Mouse (Mus musculus): ENCODE results near the gene Zfp512. TPM values are rescaled to one million over a fixed set of nuclear protein-coding genes. Genes with fewer than 3 reads are reported as not detected.

The Zfp512 gene
- total and polyA plus RNA-seq, 3 experiments, result 12.4 to 58.4 (median 33.9) TPM

GRCm38 (mm10) chr5:31494513-31495297 is 42.5 kb downstream of the Zfp512 start, which contains the start of gene Gpn1:
Gene Gpn1, plus strand, starts transcription at chr5:31494741.
- TF ChIP-seq GATA2 (IDR thresholded peaks at IDR 0.05; ENCODE audit: borderline replicate concordance, low read depth, low read length) (no peak), CTCF (IDR thresholded peaks at IDR 0.05; ENCODE audit: low read depth, low read length) (no peak), GATA1 (IDR thresholded peaks at IDR 0.05; ENCODE audit: borderline replicate concordance, low read length) (no peak), POLR2AphosphoS5 (IDR thresholded peaks at IDR 0.05; ENCODE audit: insufficient replicate concordance, low read depth, low read length) (no peak), TAL1 (conservative IDR thresholded peaks at IDR 0.05; ENCODE audit: low read depth, low read length) (no peak)
- peaks cover 24% of the 10 kb centered on the region for H3K4me1 ChIP-seq (ENCODE audit: insufficient read depth, low read depth, low read length)
- ATAC-seq (ENCODE audit: extremely low read depth, insufficient number of reproducible peaks, low FRiP score, poor library complexity, severe bottlenecking), result peak; percentile 100
- 0 out of 2 replicates have a peak, but pooled peaks cover 3% of the 10 kb centered on the region for H3K9me3 ChIP-seq (replicated peaks)
- peak; percentile 100 for DNase-seq (ENCODE audit: low spot score)
- peaks cover 38% of the 10 kb centered on the region for H3K36me3 ChIP-seq (replicated peaks)
- peaks cover 14% of the 10 kb centered on the region for H3K27me3 ChIP-seq (ENCODE audit: insufficient read depth, low read length)
- peak within 1 kb of the TSS; percentile 85 for H3K4me3 ChIP-seq (ENCODE audit: low read depth, low read length)

DNA sequence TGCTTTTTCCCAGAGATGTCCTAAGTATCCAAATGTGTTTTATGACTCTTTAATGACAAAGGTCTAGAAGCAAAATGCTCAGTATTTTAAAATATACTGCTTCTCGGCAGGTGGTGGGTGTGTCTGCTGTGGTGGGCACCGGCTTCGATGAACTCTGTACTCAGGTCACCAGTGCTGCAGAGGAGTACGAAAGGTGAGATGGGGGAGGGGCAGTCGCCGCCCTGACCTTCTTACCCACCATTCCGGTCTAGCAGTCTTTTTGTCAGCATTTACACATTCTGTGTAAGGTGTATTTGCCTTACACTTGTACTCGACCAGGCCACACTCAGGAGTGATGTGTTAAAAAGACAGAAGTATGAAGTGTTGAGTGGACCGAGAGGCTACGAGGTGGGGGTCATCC is 52.6 kb downstream of the Zfp512 start:
- no peak for DNase-seq (ENCODE audit: low spot score)
- Histone ChIP-seq H3K4me1 (ENCODE audit: insufficient read depth, low read depth, low read length) (no peaks in the 10 kb centered on the region), H3K27me3 (ENCODE audit: insufficient read depth, low read length) (no peaks in the 10 kb centered on the region), H3K9me3 (replicated peaks) (no peaks in the 10 kb centered on the region), H3K4me3 (ENCODE audit: low read depth, low read length) (no peak overlapping the region), H3K36me3 (replicated peaks) (peaks cover 93% of the 10 kb centered on the region)
- ATAC-seq (ENCODE audit: extremely low read depth, insufficient number of reproducible peaks, low FRiP score, poor library complexity, severe bottlenecking), result no peak
- TF ChIP-seq GATA2 (IDR thresholded peaks at IDR 0.05; ENCODE audit: borderline replicate concordance, low read depth, low read length) (no peak), POLR2AphosphoS5 (IDR thresholded peaks at IDR 0.05; ENCODE audit: insufficient replicate concordance, low read depth, low read length) (no peak), GATA1 (IDR thresholded peaks at IDR 0.05; ENCODE audit: borderline replicate concordance, low read length) (no peak), CTCF (IDR thresholded peaks at IDR 0.05; ENCODE audit: low read depth, low read length) (no peak), TAL1 (conservative IDR thresholded peaks at IDR 0.05; ENCODE audit: low read depth, low read length) (no peak)

GRCm38 (mm10) chr5:31512481-31512880 is 60.2 kb downstream of the Zfp512 start:
- 0 out of 2 replicates have a peak, but pooled peaks have one; percentile 28 for ATAC-seq (ENCODE audit: extremely low read depth, insufficient number of reproducible peaks, low FRiP score, poor library complexity, severe bottlenecking)
- no peaks in the 10 kb centered on the region for H3K9me3 ChIP-seq (replicated peaks)
- TF ChIP-seq POLR2AphosphoS5 (IDR thresholded peaks at IDR 0.05; ENCODE audit: insufficient replicate concordance, low read depth, low read length) (no peak), CTCF (IDR thresholded peaks at IDR 0.05; ENCODE audit: low read depth, low read length) (no peak), TAL1 (conservative IDR thresholded peaks at IDR 0.05; ENCODE audit: low read depth, low read length) (no peak), GATA2 (IDR thresholded peaks at IDR 0.05; ENCODE audit: borderline replicate concordance, low read depth, low read length) (no peak), GATA1 (IDR thresholded peaks at IDR 0.05; ENCODE audit: borderline replicate concordance, low read length) (no peak)
- H3K4me3 ChIP-seq (ENCODE audit: low read depth, low read length), result no peak overlapping the region
- DNase-seq (ENCODE audit: low spot score), result peak; percentile 82
- H3K4me1 ChIP-seq (ENCODE audit: insufficient read depth, low read depth, low read length), result peaks cover 29% of the 10 kb centered on the region
- H3K36me3 ChIP-seq (replicated peaks), result peaks cover 95% of the 10 kb centered on the region
- H3K27me3 ChIP-seq (ENCODE audit: insufficient read depth, low read length), result no peaks in the 10 kb centered on the region

DNA sequence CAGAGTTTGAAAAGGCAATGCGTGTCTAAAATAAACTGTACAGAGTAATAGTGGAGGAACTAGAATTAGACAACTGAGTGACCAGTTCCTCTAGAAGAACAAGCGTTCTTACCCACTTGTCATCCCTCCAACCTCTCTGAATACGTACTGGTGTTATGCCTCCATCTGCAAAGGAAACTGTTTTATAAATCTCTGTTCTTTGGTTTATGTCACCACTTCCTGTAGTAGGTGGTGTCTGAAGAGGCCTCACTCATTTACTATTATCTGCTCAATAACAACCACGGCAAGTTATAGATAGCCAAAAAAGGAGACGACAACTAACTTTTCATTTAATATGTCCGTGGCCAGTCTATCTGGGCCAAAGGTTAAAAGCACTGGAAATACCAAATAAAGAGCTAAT is 68.3 kb downstream of the Zfp512 start:
- peaks cover 85% of the 10 kb centered on the region for H3K36me3 ChIP-seq (replicated peaks)
- TF ChIP-seq CTCF (IDR thresholded peaks at IDR 0.05; ENCODE audit: low read depth, low read length) (no peak), GATA1 (IDR thresholded peaks at IDR 0.05; ENCODE audit: borderline replicate concordance, low read length) (no peak), GATA2 (IDR thresholded peaks at IDR 0.05; ENCODE audit: borderline replicate concordance, low read depth, low read length) (no peak), POLR2AphosphoS5 (IDR thresholded peaks at IDR 0.05; ENCODE audit: insufficient replicate concordance, low read depth, low read length) (no peak), TAL1 (conservative IDR thresholded peaks at IDR 0.05; ENCODE audit: low read depth, low read length) (no peak)
- no peak for ATAC-seq (ENCODE audit: extremely low read depth, insufficient number of reproducible peaks, low FRiP score, poor library complexity, severe bottlenecking)
- no peak overlapping the region for H3K4me3 ChIP-seq (ENCODE audit: low read depth, low read length)
- no peaks in the 10 kb centered on the region for H3K27me3 ChIP-seq (ENCODE audit: insufficient read depth, low read length)
- no peak for DNase-seq (ENCODE audit: low spot score)
- H3K4me1 ChIP-seq (ENCODE audit: insufficient read depth, low read depth, low read length), result peaks cover 23% of the 10 kb centered on the region
- H3K9me3 ChIP-seq (replicated peaks), result no peaks in the 10 kb centered on the region

- no peak for TF ChIP-seq TAL1 (conservative IDR thresholded peaks at IDR 0.05; ENCODE audit: low read depth, low read length)
- TF ChIP-seq POLR2AphosphoS5 (IDR thresholded peaks at IDR 0.05; ENCODE audit: insufficient replicate concordance, low read depth, low read length), result no peak
- TF ChIP-seq CTCF (IDR thresholded peaks at IDR 0.05; ENCODE audit: low read depth, low read length), result no peak
- TF ChIP-seq GATA2 (IDR thresholded peaks at IDR 0.05; ENCODE audit: borderline replicate concordance, low read depth, low read length), result no peak
- TF ChIP-seq GATA1 (IDR thresholded peaks at IDR 0.05; ENCODE audit: borderline replicate concordance, low read length), result no peak
- Histone ChIP-seq H3K4me1 (ENCODE audit: insufficient read depth, low read depth, low read length) (peaks cover 37% of the 10 kb centered on the region), H3K4me3 (ENCODE audit: low read depth, low read length) (peak within 1 kb of the TSS; percentile 98), H3K9me3 (replicated peaks) (no peaks in the 10 kb centered on the region), H3K27me3 (ENCODE audit: insufficient read depth, low read length) (no peaks in the 10 kb centered on the region), H3K36me3 (replicated peaks) (peaks cover 56% of the 10 kb centered on the region)
- DNase-seq (ENCODE audit: low spot score), result peak; percentile 82
- peak; percentile 81 for ATAC-seq (ENCODE audit: extremely low read depth, insufficient number of reproducible peaks, low FRiP score, poor library complexity, severe bottlenecking)
These were observed 74.3 kb downstream of the Zfp512 start, which contains the start of gene Slc4a1ap for GRCm38 (mm10) chr5:31526354-31527116. Gene Slc4a1ap, plus strand, starts transcription at chr5:31526995.

All from G1E (cell line).